Mouse (Mus musculus) ES-E14 (cell line): ENCODE measurements around the gene Tsen2.

Experiments used
- CHD2 ChIP-seq: IDR thresholded peaks from 2 replicates; pipeline ENCODE4 v1.6.1; 2014; ENCODE audit warnings: mild to moderate bottlenecking, low read depth, low read length, inconsistent platforms
- MAFK ChIP-seq: IDR thresholded peaks from 2 replicates; pipeline ENCODE4 v1.6.1; 2014; ENCODE audit warnings: mild to moderate bottlenecking, low read depth, low read length, inconsistent platforms; ENCODE audit not compliant: insufficient read depth

DNA sequence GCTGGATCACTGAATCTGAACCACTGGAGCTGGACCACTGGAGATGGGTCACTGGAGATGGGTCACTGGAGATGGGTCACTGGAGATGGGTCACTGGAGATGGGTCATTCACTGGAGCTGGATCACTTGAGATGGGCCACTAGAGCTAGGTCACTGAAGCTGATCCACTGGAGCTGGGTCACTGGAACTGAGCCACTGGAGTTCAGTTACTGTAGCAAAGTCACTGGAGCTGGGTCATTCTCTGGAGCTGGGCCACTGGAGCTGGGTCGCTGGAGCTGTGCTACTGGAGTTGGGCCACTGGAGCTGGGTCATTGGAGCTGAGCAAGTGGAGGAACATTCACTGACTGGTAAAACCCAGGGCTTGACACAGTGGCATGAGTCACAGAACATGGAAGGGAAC, 38.0 kb upstream of the Tsen2 start:
- TF ChIP-seq CHD2 (no peak), MAFK (no peak)
